Mouse (Mus musculus) MEL (cell line): ENCODE measurements around the gene Fam180a. TPM values are rescaled to one million over a fixed set of nuclear protein-coding genes. Genes with fewer than 3 reads are reported as not detected.

Experiments
- DNase-seq: peaks from one replicate; pipeline ENCODE4 v3.0.0; 2011; ENCODE audit warnings: low read depth, low spot score
- H3K27ac ChIP-seq: 2 replicates; pipeline ENCODE4 v1.5.1; 2012; ENCODE audit warnings: low read depth, mild to moderate bottlenecking, control low read depth, low read length, moderate library complexity; ENCODE audit not compliant: control insufficient read depth
- H3K27me3 ChIP-seq, 2 experiments: fragments of 150-350 bp in 1 of 2; sonication (generic) in 1 of 2; 2 replicates each; pipeline ENCODE4 v1.6.1; 2012; ENCODE audit warnings: low read length in 2 of 2, mild to moderate bottlenecking in 2 of 2, improper control_type of control experiment in 1 of 2, moderate library complexity in 1 of 2; ENCODE audit not compliant: insufficient read depth in 2 of 2, control insufficient read depth in 1 of 2
- H3K36me3 ChIP-seq, 2 experiments: 2 replicates each; pipeline ENCODE4 v1.6.1; 2012 to 2014; ENCODE audit warnings: low read length in 2 of 2, improper control_type of control experiment in 1 of 2, inconsistent platforms in 1 of 2, mild to moderate bottlenecking in 1 of 2; ENCODE audit not compliant: insufficient read depth in 2 of 2, control insufficient read depth in 1 of 2
- H3K4me1 ChIP-seq, 2 experiments: fragments of 150-350 bp in 1 of 2; sonication (generic) in 1 of 2; 2 replicates each; pipeline ENCODE4 v1.6.1; 2012; ENCODE audit warnings: low read length in 2 of 2, improper control_type of control experiment in 1 of 2, mild to moderate bottlenecking in 1 of 2; ENCODE audit not compliant: insufficient read depth in 2 of 2, control insufficient read depth in 1 of 2
- H3K4me3 ChIP-seq, 2 experiments: fragments of 150-350 bp in 1 of 2; sonication (generic) in 1 of 2; 2 replicates each; pipeline ENCODE4 v1.5.1; 2012; ENCODE audit warnings: low read depth in 2 of 2, low read length in 2 of 2, mild to moderate bottlenecking in 2 of 2, moderate library complexity in 2 of 2, control low read depth in 1 of 2, improper control_type of control experiment in 1 of 2; ENCODE audit not compliant: control insufficient read depth in 1 of 2, insufficient read depth in 1 of 2
- H3K79me2 ChIP-seq: 2 replicates; pipeline ENCODE4 v1.6.1; 2012; ENCODE audit warnings: mild to moderate bottlenecking, low read length, moderate library complexity; ENCODE audit not compliant: control insufficient read depth, poor library complexity, insufficient read depth
- H3K9ac ChIP-seq: 2 replicates; pipeline ENCODE4 v1.6.1; 2012; ENCODE audit warnings: low read depth, mild to moderate bottlenecking, control low read depth, low read length, moderate library complexity; ENCODE audit not compliant: control insufficient read depth, poor library complexity, severe bottlenecking
- H3K9me3 ChIP-seq: fragments of 150-350 bp; sonication (generic); replicated peaks from 2 replicates; pipeline ENCODE4 v1.6.1; 2012; ENCODE audit warnings: mild to moderate bottlenecking, low read length, improper control_type of control experiment, moderate library complexity; ENCODE audit not compliant: insufficient read depth
- CTCF ChIP-seq, 3 experiments: IDR thresholded peaks in 2 of 3; conservative IDR thresholded peaks in 1 of 3; 2 replicates each; pipeline ENCODE4 v1.5.1; 2011 to 2012; ENCODE audit warnings: low read length in 3 of 3, low read depth in 2 of 3, mild to moderate bottlenecking in 2 of 3, improper control_type of control experiment in 1 of 3, inconsistent platforms in 1 of 3, mixed read lengths in 1 of 3, moderate library complexity in 1 of 3; ENCODE audit not compliant: control insufficient read depth in 1 of 3, insufficient read depth in 1 of 3, poor library complexity in 1 of 3, severe bottlenecking in 1 of 3
- E2F4 ChIP-seq: IDR thresholded peaks from 2 replicates; pipeline ENCODE4 v1.6.1; 2011; ENCODE audit warnings: low read depth, low read length, improper control_type of control experiment, borderline replicate concordance
- EP300 ChIP-seq, 2 experiments: IDR thresholded peaks; 2 replicates each; pipeline ENCODE4 v1.6.1; 2011; ENCODE audit warnings: improper control_type of control experiment in 2 of 2, low read length in 2 of 2, low read depth in 1 of 2, mild to moderate bottlenecking in 1 of 2
- ETS1 ChIP-seq: IDR thresholded peaks from 2 replicates; pipeline ENCODE4 v1.6.1; 2012; ENCODE audit warnings: low read depth, mild to moderate bottlenecking, inconsistent platforms, low read length, improper control_type of control experiment, moderate library complexity
- GATA1 ChIP-seq: IDR thresholded peaks from 2 replicates; pipeline ENCODE4 v1.6.1; 2011; ENCODE audit warnings: low read depth, low read length, improper control_type of control experiment
- HCFC1 ChIP-seq: IDR thresholded peaks from 2 replicates; pipeline ENCODE4 v1.6.1; 2012; ENCODE audit warnings: low read depth, mild to moderate bottlenecking, inconsistent platforms, low read length, improper control_type of control experiment, moderate library complexity
- MAX ChIP-seq: IDR thresholded peaks from 2 replicates; pipeline ENCODE4 v1.6.1; 2011; ENCODE audit warnings: low read length, improper control_type of control experiment
- MAZ ChIP-seq: IDR thresholded peaks from 2 replicates; pipeline ENCODE4 v1.6.1; 2012; ENCODE audit warnings: low read depth, mild to moderate bottlenecking, inconsistent platforms, low read length, improper control_type of control experiment
- MYB ChIP-seq: IDR thresholded peaks from 2 replicates; pipeline ENCODE4 v1.6.1; 2011; ENCODE audit warnings: mild to moderate bottlenecking, low read depth, low read length, improper control_type of control experiment
- MYC ChIP-seq: IDR thresholded peaks from 2 replicates; pipeline ENCODE4 v1.6.1; 2011; ENCODE audit warnings: low read depth, mild to moderate bottlenecking, low read length, improper control_type of control experiment, moderate library complexity
- POLR2A ChIP-seq, 2 experiments: IDR thresholded peaks; 2 replicates each; pipeline ENCODE4 v1.6.1; 2011 to 2012; ENCODE audit warnings: low read length in 2 of 2, mild to moderate bottlenecking in 2 of 2, control low read depth in 1 of 2, improper control_type of control experiment in 1 of 2, low read depth in 1 of 2, moderate library complexity in 1 of 2; ENCODE audit not compliant: control insufficient read depth in 1 of 2, insufficient read depth in 1 of 2, poor library complexity in 1 of 2
- POLR2AphosphoS2 ChIP-seq: IDR thresholded peaks from 2 replicates; pipeline ENCODE4 v1.6.1; 2011; ENCODE audit warnings: low read length, improper control_type of control experiment
- POLR2AphosphoS5 ChIP-seq: IDR thresholded peaks from 2 replicates; pipeline ENCODE4 v1.6.1; 2012; ENCODE audit warnings: low read depth, borderline replicate concordance, mild to moderate bottlenecking, inconsistent platforms, low read length, moderate library complexity, mixed read lengths
- RAD21 ChIP-seq: IDR thresholded peaks from 2 replicates; pipeline ENCODE4 v1.6.1; 2011; ENCODE audit warnings: mild to moderate bottlenecking, low read depth, low read length, improper control_type of control experiment
- SIN3A ChIP-seq: IDR thresholded peaks from 2 replicates; pipeline ENCODE4 v1.6.1; 2012; ENCODE audit warnings: low read length, improper control_type of control experiment, inconsistent platforms
- SMC3 ChIP-seq: IDR thresholded peaks from 2 replicates; pipeline ENCODE4 v1.6.1; 2011; ENCODE audit warnings: low read depth, low read length, improper control_type of control experiment
- TBP ChIP-seq: IDR thresholded peaks from 2 replicates; pipeline ENCODE4 v1.8.0; 2011; ENCODE audit warnings: low read depth, low read length, improper control_type of control experiment
- TCF12 ChIP-seq: IDR thresholded peaks from 2 replicates; pipeline ENCODE4 v1.6.1; 2014; ENCODE audit warnings: low read depth, mild to moderate bottlenecking, inconsistent platforms, low read length, improper control_type of control experiment, moderate library complexity
- UBTF ChIP-seq: IDR thresholded peaks from 2 replicates; pipeline ENCODE4 v1.6.1; 2012; ENCODE audit warnings: low read depth, mild to moderate bottlenecking, inconsistent platforms, low read length, improper control_type of control experiment, moderate library complexity, borderline replicate concordance; ENCODE audit not compliant: insufficient read depth
- USF1 ChIP-seq: IDR thresholded peaks from 2 replicates; pipeline ENCODE4 v1.6.1; 2014; ENCODE audit warnings: low read depth, mild to moderate bottlenecking, inconsistent platforms, low read length, improper control_type of control experiment, moderate library complexity
- USF2 ChIP-seq, 2 experiments: IDR thresholded peaks; 2 replicates each; pipeline ENCODE4 v1.6.1; 2011 to 2012; ENCODE audit warnings: improper control_type of control experiment in 2 of 2, low read length in 2 of 2, borderline replicate concordance in 1 of 2, inconsistent platforms in 1 of 2, low read depth in 1 of 2, mild to moderate bottlenecking in 1 of 2; ENCODE audit not compliant: insufficient read depth in 1 of 2
- ZC3H11A ChIP-seq: IDR thresholded peaks from 2 replicates; pipeline ENCODE4 v1.6.1; 2012; ENCODE audit warnings: low read depth, mild to moderate bottlenecking, inconsistent platforms, low read length, improper control_type of control experiment
- ZKSCAN1 ChIP-seq: IDR thresholded peaks from 2 replicates; pipeline ENCODE4 v1.6.1; 2012; ENCODE audit warnings: low read depth, mild to moderate bottlenecking, inconsistent platforms, low read length, improper control_type of control experiment, moderate library complexity
- ZMIZ1 ChIP-seq: IDR thresholded peaks from 2 replicates; pipeline ENCODE4 v1.6.1; 2012; ENCODE audit warnings: low read depth, mild to moderate bottlenecking, inconsistent platforms, low read length, improper control_type of control experiment, moderate library complexity
- ZNF384 ChIP-seq: IDR thresholded peaks from 2 replicates; pipeline ENCODE4 v1.6.1; 2012; ENCODE audit warnings: low read depth, mild to moderate bottlenecking, inconsistent platforms, low read length, improper control_type of control experiment
- polyA plus RNA-seq, 2 experiments: library from polyadenylated mRNA; stranded (reverse) in 1 of 2; unstranded in 1 of 2; fragments of >175 nt in 1 of 2; fragments of >200 nt in 1 of 2; gene quantifications; 2 replicates each; pipeline versions ENCODE4 v1.2.1 to v1.2.4; 2012; ENCODE audit warnings: low replicate concordance in 2 of 2, low read depth in 1 of 2; ENCODE audit not compliant: insufficient read length in 2 of 2, insufficient read depth in 1 of 2, missing spikeins in 1 of 2
- total RNA-seq: library from RNA; depleted of rRNA; stranded (reverse); fragments of 300-350 nt; gene quantifications from 2 replicates; pipeline ENCODE4 v1.2.3, GENCODE M21; 2012

Fam180a gene
- total and polyA plus RNA-seq, 3 experiments = not detected

DNA sequence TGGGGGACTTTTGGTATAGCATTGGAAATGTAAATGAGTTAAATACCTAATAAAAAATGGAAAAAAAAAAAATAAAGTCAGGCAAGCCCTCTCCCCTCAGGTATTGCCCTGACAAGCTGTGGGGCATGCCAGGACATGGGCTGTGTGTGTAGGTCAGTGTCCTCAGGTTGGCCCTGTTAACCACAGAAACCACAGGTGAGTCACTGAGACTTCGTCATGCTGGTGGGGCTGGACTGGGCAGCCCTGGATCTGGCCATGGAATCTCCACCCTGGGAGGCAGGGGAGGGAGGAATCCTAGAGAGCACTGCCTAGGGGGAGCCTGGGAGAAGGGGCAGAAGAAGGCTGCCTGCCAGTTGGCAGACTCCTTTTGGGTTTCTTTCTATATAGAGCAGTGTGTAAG lies 2.9 kb downstream of the Fam180a start:
- no peak for DNase-seq
- TF ChIP-seq EP300 (IDR thresholded peaks at IDR 0.05; ENCODE audit: low read depth in 1 of 2, low read length in 2 of 2) (no peak), POLR2A (IDR thresholded peaks at IDR 0.05; ENCODE audit: control insufficient read depth in 1 of 2, insufficient read depth in 1 of 2, low read depth in 1 of 2, low read length in 2 of 2, poor library complexity in 1 of 2) (no peak), MAX (no peak), HCFC1 (no peak), SIN3A (no peak), E2F4 (no peak), ZKSCAN1 (no peak)
- H3K4me3 ChIP-seq = no peak overlapping the region
- H3K36me3 ChIP-seq = peaks cover 0 to 2% of the 10 kb centered on the region in 2 experiments; a peak in 1 of 4 replicates
- no peaks in the 10 kb centered on the region for H3K79me2 ChIP-seq
- H3K27me3 ChIP-seq = no peaks in the 10 kb centered on the region
- peaks cover 0 to 13% of the 10 kb centered on the region in 2 experiments; a peak in 2 of 4 replicates for H3K4me1 ChIP-seq
- no peak overlapping the region for H3K27ac ChIP-seq
- no peaks in the 10 kb centered on the region for H3K9me3 ChIP-seq
- H3K9ac ChIP-seq = no peak overlapping the region

DNA sequence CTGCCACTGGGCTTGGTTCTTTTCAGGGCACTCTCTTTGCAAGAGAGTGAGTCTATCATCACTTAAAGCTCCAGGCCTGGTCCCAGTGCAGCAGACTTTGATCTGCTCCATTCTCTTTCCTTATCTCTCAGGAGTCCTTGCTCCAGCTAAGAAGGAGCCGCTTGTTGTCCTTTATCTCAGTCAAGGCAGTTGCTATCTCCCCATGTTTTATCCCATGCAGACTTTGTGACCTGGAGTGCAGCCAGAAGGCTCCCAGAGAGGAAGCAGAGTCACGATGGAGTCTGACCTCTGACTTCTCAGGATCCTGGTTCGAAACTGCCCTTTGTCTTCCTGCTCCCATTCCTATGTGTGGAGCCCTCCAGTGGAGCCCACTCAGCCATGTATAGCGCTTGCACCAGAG lies 4.8 kb downstream of the Fam180a start:
- no peak overlapping the region for H3K27ac ChIP-seq
- TF ChIP-seq ZNF384 (no peak), TCF12 (peak; percentile 60; the same call in 1 of the 2 replicates), GATA1 (peak; percentile 68), ETS1 (peak; percentile 30; the same call in 1 of the 2 replicates), TBP (no peak), EP300 (IDR thresholded peaks at IDR 0.05; ENCODE audit: low read depth in 1 of 2, low read length in 2 of 2) (peak; percentile 52 to 54; a peak in 3 of 4 replicates), CTCF (IDR thresholded peaks at IDR 0.05 in 2 of 3, conservative IDR thresholded peaks at IDR 0.05 in 1 of 3; ENCODE audit: control insufficient read depth in 1 of 3, insufficient read depth in 1 of 3, low read depth in 2 of 3, low read length in 3 of 3, poor library complexity in 1 of 3, severe bottlenecking in 1 of 3) (no peak)
- DNase-seq = peak; percentile 19
- no peak overlapping the region for H3K9ac ChIP-seq
- peaks cover 1 to 3% of the 10 kb centered on the region in 2 experiments for H3K27me3 ChIP-seq
- no peaks in the 10 kb centered on the region for H3K9me3 ChIP-seq
- peaks cover 0 to 2% of the 10 kb centered on the region in 2 experiments; a peak in 1 of 4 replicates for H3K36me3 ChIP-seq
- H3K4me3 ChIP-seq = no peak overlapping the region
- H3K4me1 ChIP-seq = peaks cover 0 to 13% of the 10 kb centered on the region in 2 experiments; a peak in 2 of 4 replicates
- no peaks in the 10 kb centered on the region for H3K79me2 ChIP-seq

DNA sequence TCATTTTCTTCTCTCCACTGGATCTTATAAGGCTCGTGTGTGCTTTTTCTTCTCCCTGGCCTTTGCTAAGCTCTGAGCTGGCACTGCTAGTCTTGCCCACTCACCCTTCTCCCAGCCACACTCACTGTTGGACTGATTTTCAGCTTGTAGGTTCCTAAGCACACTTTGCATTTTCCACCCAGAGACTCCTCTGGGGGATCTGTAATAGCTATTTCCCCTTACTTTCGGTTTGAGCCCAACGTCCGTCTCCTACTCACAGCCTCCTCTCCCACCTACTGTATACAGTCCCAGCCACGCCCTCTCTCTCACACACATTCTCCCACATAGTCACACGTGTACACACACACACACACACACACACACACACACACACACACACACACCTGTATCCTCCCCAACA lies 6.1 kb downstream of the Fam180a start:
- H3K27ac ChIP-seq = no peak overlapping the region
- no peaks in the 10 kb centered on the region for H3K9me3 ChIP-seq
- H3K9ac ChIP-seq = no peak overlapping the region
- no peak for DNase-seq
- peaks cover 0 to 13% of the 10 kb centered on the region in 2 experiments; a peak in 2 of 4 replicates for H3K4me1 ChIP-seq
- TF ChIP-seq ZNF384 (no peak), ZMIZ1 (no peak), USF2 (IDR thresholded peaks at IDR 0.05; ENCODE audit: borderline replicate concordance in 1 of 2, insufficient read depth in 1 of 2, low read depth in 1 of 2, low read length in 2 of 2) (no peak), UBTF (no peak), HCFC1 (no peak), ZKSCAN1 (no peak), RAD21 (no peak), POLR2AphosphoS5 (no peak), EP300 (IDR thresholded peaks at IDR 0.05; ENCODE audit: low read depth in 1 of 2, low read length in 2 of 2) (no peak), MYB (no peak), USF1 (no peak), MAZ (no peak), MAX (no peak), SMC3 (no peak), POLR2AphosphoS2 (no peak), SIN3A (no peak), TCF12 (no peak), TBP (no peak), ZC3H11A (no peak), MYC (no peak)
- TF ChIP-seq, all 39 proteins: peak for 0
- H3K27me3 ChIP-seq = peaks cover 1 to 13% of the 10 kb centered on the region in 2 experiments
- peak overlapping the region; percentile 9 to 10; a peak in 3 of 4 replicates for H3K4me3 ChIP-seq
- no peaks in the 10 kb centered on the region for H3K79me2 ChIP-seq
- peaks cover 0 to 2% of the 10 kb centered on the region in 2 experiments; a peak in 1 of 4 replicates for H3K36me3 ChIP-seq
